29 mouse cellular contexts compared by ENCODE assay signal in the genomic region with DNA sequence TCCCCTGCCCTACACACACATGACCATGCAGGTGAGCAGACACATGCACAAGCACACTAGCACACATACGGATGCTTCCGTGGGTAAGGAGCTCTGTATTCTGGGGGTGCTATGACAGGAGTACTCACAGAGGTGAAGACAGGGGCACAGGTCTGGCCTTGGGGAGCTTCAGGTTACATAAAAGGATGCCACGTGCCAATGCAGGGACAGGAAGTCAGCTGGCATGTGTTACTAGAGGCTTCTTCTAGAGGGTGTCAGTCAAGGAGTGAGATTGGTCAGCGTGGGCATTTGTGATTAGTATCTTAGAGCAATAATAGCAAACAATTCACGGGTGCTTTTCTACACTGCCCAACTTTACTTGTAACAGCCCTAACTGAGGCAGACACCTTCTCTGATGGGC.
DNase-seq lines count a peak whose midpoint lies in the region; ATAC-seq and TF ChIP-seq lines count a peak whose summit lies in the region.
"Had no signal": no experiment of that assay in that cellular context is flagged by ENCODE, and none has a peak within 500 bp of the region (broad histone marks: within the 10 kb centered on the region; RNA-seq: fewer than 3 reads in every experiment).

No protein-coding gene starts in this region.

- H3K27ac ChIP-seq in heart, embryonic 12.5 days (ENCODE audit: poor library complexity, severe bottlenecking) = no peak overlapping the region
- H3K27ac ChIP-seq in ES-Bruce4 (ENCODE audit: insufficient read depth, low read length) = peak overlapping the region; percentile 93
- no peak overlapping the region for H3K27ac ChIP-seq in forebrain, embryonic 15.5 days (replicated peaks)
- H3K27ac ChIP-seq: forebrain, embryonic 10.5 days; hindbrain, postnatal 0 days; left cerebral cortex, adult 2 months; limb, embryonic 13.5 days; lung, embryonic 15.5 days; midbrain, embryonic 12.5 days; neural tube, embryonic 15.5 days; stomach, embryonic 15.5 days had no signal

- no peaks in the 10 kb centered on the region for H3K9me3 ChIP-seq in heart, embryonic 12.5 days (replicated peaks)
- H3K9me3 ChIP-seq in ES-Bruce4 (replicated peaks; ENCODE audit: control insufficient read depth, insufficient read depth, low read length, poor library complexity, severe bottlenecking) = no peaks in the 10 kb centered on the region
- no peaks in the 10 kb centered on the region for H3K9me3 ChIP-seq in forebrain, embryonic 15.5 days
- H3K9me3 ChIP-seq: forebrain, embryonic 10.5 days; limb, embryonic 13.5 days; lung, embryonic 15.5 days; midbrain, embryonic 12.5 days; neural tube, embryonic 15.5 days; stomach, embryonic 15.5 days had no signal

- no peak for TF ChIP-seq POLR2A in ES-Bruce4 (IDR thresholded peaks at IDR 0.05; ENCODE audit: insufficient read depth, low read length)

- peaks cover 57% of the 10 kb centered on the region for H3K36me3 ChIP-seq in heart, embryonic 12.5 days
- H3K36me3 ChIP-seq in ES-Bruce4 (ENCODE audit: control insufficient read depth, insufficient read depth, low read length, poor library complexity, severe bottlenecking) = peaks cover 11% of the 10 kb centered on the region
- H3K36me3 ChIP-seq in forebrain, embryonic 15.5 days = peaks cover 46% of the 10 kb centered on the region

- peaks cover 25% of the 10 kb centered on the region for H3K4me1 ChIP-seq in heart, embryonic 12.5 days (replicated peaks)
- peaks cover 10% of the 10 kb centered on the region for H3K4me1 ChIP-seq in ES-Bruce4 (ENCODE audit: control insufficient read depth, insufficient read depth, low read length)
- H3K4me1 ChIP-seq in forebrain, embryonic 15.5 days = no peaks in the 10 kb centered on the region
- H3K4me1 ChIP-seq: forebrain, embryonic 10.5 days; limb, embryonic 13.5 days; lung, embryonic 15.5 days; midbrain, embryonic 12.5 days; neural tube, embryonic 15.5 days; stomach, embryonic 15.5 days had no signal

- no peak overlapping the region for H3K4me3 ChIP-seq in heart, embryonic 12.5 days
- H3K4me3 ChIP-seq in ES-Bruce4 (ENCODE audit: low read depth, low read length) = no peak overlapping the region
- H3K4me3 ChIP-seq in forebrain, embryonic 15.5 days = no peak overlapping the region
- H3K4me3 ChIP-seq: forebrain, embryonic 10.5 days; left cerebral cortex, adult 2 months; limb, embryonic 13.5 days; lung, embryonic 15.5 days; midbrain, embryonic 12.5 days; neural tube, embryonic 15.5 days; stomach, embryonic 15.5 days had no signal

- no peaks in the 10 kb centered on the region for H3K27me3 ChIP-seq in heart, embryonic 12.5 days (replicated peaks)
- H3K27me3 ChIP-seq in ES-Bruce4 (ENCODE audit: control insufficient read depth, insufficient read depth, low read length, poor library complexity, severe bottlenecking) = no peaks in the 10 kb centered on the region
- H3K27me3 ChIP-seq in forebrain, embryonic 15.5 days = no peaks in the 10 kb centered on the region
- H3K27me3 ChIP-seq: limb, embryonic 13.5 days; lung, embryonic 15.5 days; midbrain, embryonic 12.5 days; neural tube, embryonic 15.5 days; stomach, embryonic 15.5 days had no signal

- TF ChIP-seq CTCF in ES-Bruce4 (IDR thresholded peaks at IDR 0.05; ENCODE audit: low read depth, low read length) = no peak

- no peak for TF ChIP-seq EP300 in ES-Bruce4 (IDR thresholded peaks at IDR 0.05; ENCODE audit: insufficient read depth, low read depth, low read length)

- no peak for ATAC-seq in heart, embryonic 12.5 days (ENCODE audit: insufficient number of reproducible peaks, low FRiP score)
- ATAC-seq in CD4-positive, CD25-positive, alpha-beta regulatory T cell, adult 4 months = peak; percentile 54
- no peak for ATAC-seq in forebrain, embryonic 15.5 days (replicated peaks)
- ATAC-seq: forebrain, embryonic 16.5 days; hindbrain, postnatal 0 days; intestine, postnatal 0 days had no signal

- peak overlapping the region; percentile 47; the same call in 1 of the 2 replicates for H3K9ac ChIP-seq in heart, embryonic 12.5 days
- no peak overlapping the region for H3K9ac ChIP-seq in ES-Bruce4 (ENCODE audit: low read depth, poor library complexity, severe bottlenecking)
- no peak overlapping the region for H3K9ac ChIP-seq in forebrain, embryonic 15.5 days (replicated peaks)
- H3K9ac ChIP-seq: limb, embryonic 13.5 days; lung, embryonic 15.5 days; midbrain, embryonic 12.5 days; neural tube, embryonic 15.5 days; stomach, embryonic 15.5 days had no signal

- WGBS in heart, embryonic 12.5 days = 62% methylated on average over 5 of the region's 5 CpGs
- 91% methylated on average over 5 of the region's 5 CpGs for WGBS in forebrain, embryonic 15.5 days

- intact Hi-C loops in left cerebral cortex, postnatal 14 days (cut with DNase I) = no loop called here

- DNase-seq in heart, adult 18-20 months = no peak
- DNase-seq in induced T-regulatory cell, adult 2 months (ENCODE audit: low read depth) = peak; percentile 23
- DNase-seq in left cerebral cortex, postnatal 14 days (ENCODE audit: low spot score in 2 of 2) = no peak
- no peak for DNase-seq in layer of hippocampus, postnatal 25 days (ENCODE audit: extremely low spot score in 1 of 2, low spot score in 1 of 2)
- DNase-seq: adrenal gland, adult 8-10 months; cerebellum, adult 2 months; cerebellum, postnatal 14 days; gastrocnemius, postnatal 14 days; heart, postnatal 14 days; kidney, adult 9 months; kidney, postnatal 14 days; retina, postnatal 1 day; right cerebral cortex, postnatal 14 days; thymus, postnatal 36 days had no signal

- no peak overlapping the region for H3K4me2 ChIP-seq in heart, embryonic 12.5 days
- no peak overlapping the region for H3K4me2 ChIP-seq in forebrain, embryonic 15.5 days (replicated peaks)
- H3K4me2 ChIP-seq: limb, embryonic 13.5 days; liver, embryonic 11.5 days; lung, embryonic 15.5 days; midbrain, embryonic 12.5 days; neural tube, embryonic 15.5 days; stomach, embryonic 15.5 days had no signal
